Mouse (Mus musculus): ENCODE data around the gene Olfr1418.

DNA sequence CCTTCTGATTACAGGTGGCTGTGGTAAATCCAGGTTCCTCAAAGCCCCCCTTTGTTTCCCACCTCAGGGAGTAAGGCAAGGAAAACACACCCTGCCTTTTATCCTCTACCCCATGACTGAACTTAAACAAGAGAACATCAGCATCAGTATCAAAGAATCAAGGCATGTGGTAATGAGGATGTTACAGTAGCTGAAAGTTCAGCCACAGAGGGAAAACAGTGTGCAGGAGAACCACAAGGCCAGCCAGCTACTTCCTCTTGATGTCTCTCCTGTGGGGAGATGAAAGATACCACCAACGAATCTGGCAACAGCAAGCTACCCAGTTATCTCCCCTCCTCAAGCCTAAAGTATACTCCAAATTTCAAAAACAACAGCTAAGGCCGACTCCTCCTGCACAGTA, 53.6 kb downstream of the Olfr1418 start:
- TF ChIP-seq POLR2AphosphoS2 (IDR thresholded peaks at IDR 0.05; ENCODE audit: low read depth, low read length) (no peak), MAZ (IDR thresholded peaks at IDR 0.05; ENCODE audit: low read depth, low read length) (no peak), CTCF (conservative IDR thresholded peaks at IDR 0.05 in 1 of 2, IDR thresholded peaks at IDR 0.05 in 1 of 2; ENCODE audit: low read depth in 2 of 2, low read length in 2 of 2) (no peak), NELFE (IDR thresholded peaks at IDR 0.05; ENCODE audit: low read depth, low read length) (no peak), KAT2A (IDR thresholded peaks at IDR 0.05; ENCODE audit: insufficient replicate concordance, low read length) (no peak), MEF2A (IDR thresholded peaks at IDR 0.05; ENCODE audit: borderline replicate concordance, low read depth, low read length) (no peak), POLR2A (IDR thresholded peaks at IDR 0.05; ENCODE audit: low read depth, low read length) (no peak), CHD1 (IDR thresholded peaks at IDR 0.05; ENCODE audit: low read depth, low read length) (no peak), EP300 (IDR thresholded peaks at IDR 0.05; ENCODE audit: low read length) (no peak)
